Mouse (Mus musculus): ENCODE measurements around the gene Clk2. TPM values are rescaled to one million over a fixed set of nuclear protein-coding genes. Genes with fewer than 3 reads are reported as not detected.
"Not testable (repeated sequence)": the region's sequence is repeated elsewhere in the genome, so short reads cannot be mapped to it uniquely, and the experiment has no call there.

Clk2 gene
- polyA plus RNA-seq, 1 experiment: 67.9 TPM

GRCm38 (mm10) chr3:89190436-89190835 lies 25.8 kb downstream of the Clk2 start:
- no peak for DNase-seq (ENCODE audit: low read depth)

GRCm38 (mm10) chr3:89193351-89193750 lies 28.8 kb downstream of the Clk2 start:
- DNase-seq (ENCODE audit: low read depth): no peak

- no peak for DNase-seq (ENCODE audit: low read depth)
Observed at GRCm38 (mm10) chr3:89193853-89194252, 29.3 kb downstream of the Clk2 start.

- peak; percentile 75 for DNase-seq (ENCODE audit: low read depth)
Observed at GRCm38 (mm10) chr3:89195979-89196877, 31.6 kb downstream of the Clk2 start.

DNA sequence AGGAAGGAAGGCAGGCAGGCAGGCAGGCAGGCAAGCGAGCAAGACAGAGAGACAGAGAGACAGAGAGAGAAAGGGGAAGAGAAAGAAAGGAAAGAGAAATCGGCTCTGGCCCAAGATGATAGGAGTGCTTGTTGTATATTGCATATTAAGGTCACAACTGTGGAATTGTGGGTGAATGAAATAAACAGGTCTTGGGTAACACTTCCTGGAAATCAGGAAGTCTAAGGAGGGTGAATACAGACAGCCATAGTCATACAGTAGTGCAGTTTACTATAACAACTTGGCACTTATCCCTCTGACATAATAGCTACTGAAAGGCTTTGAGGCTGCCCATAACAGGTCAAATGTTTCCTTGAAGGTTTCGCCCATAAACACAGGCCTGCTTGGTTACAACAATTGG lies 35.2 kb downstream of the Clk2 start:
- no peak for DNase-seq (ENCODE audit: low read depth)

- peak; percentile 75 for DNase-seq (ENCODE audit: low read depth)
Observed at GRCm38 (mm10) chr3:89202253-89203141, 37.9 kb downstream of the Clk2 start, which contains the start of gene Gba. Gba (plus strand) TSS chr3:89202928.

DNA sequence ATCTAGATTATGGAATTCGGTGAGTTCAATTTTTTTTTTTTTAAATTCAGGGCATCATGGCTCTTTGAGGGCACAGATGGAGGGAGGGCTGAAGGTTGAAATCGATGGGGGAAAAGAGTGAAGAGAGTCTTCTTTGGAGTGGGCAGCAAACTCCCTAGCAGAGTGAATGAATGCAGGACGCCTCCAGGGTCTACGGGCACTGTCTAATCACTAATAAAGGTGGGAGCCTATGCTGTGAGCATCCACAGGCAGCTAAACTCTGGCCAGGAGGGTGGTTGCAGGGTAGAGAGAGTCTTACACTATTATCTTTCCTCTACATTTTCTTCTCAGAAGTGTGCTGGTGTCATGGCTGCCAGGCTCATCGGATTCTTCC lies 38.5 kb downstream of the Clk2 start:
- no peak for DNase-seq (ENCODE audit: low read depth)

DNA sequence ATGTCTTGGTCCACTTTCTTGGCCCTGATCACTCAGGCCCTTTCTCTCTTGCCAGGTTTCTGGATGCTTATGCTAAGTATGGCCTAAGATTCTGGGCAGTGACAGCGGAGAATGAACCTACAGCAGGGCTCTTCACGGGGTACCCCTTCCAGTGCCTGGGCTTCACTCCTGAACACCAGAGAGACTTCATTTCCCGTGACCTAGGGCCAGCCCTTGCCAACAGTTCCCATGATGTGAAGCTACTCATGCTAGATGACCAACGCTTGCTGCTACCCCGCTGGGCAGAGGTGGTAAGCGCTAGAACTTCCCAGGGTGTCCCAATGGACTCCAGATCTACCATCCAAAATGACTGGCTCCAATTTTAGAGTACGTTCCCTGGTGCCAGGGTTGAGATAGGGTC lies 41.5 kb downstream of the Clk2 start:
- no peak for DNase-seq (ENCODE audit: low read depth)

- DNase-seq (ENCODE audit: low read depth): peak; percentile 91
Observed at GRCm38 (mm10) chr3:89206695-89207094, 42.1 kb downstream of the Clk2 start.

DNA sequence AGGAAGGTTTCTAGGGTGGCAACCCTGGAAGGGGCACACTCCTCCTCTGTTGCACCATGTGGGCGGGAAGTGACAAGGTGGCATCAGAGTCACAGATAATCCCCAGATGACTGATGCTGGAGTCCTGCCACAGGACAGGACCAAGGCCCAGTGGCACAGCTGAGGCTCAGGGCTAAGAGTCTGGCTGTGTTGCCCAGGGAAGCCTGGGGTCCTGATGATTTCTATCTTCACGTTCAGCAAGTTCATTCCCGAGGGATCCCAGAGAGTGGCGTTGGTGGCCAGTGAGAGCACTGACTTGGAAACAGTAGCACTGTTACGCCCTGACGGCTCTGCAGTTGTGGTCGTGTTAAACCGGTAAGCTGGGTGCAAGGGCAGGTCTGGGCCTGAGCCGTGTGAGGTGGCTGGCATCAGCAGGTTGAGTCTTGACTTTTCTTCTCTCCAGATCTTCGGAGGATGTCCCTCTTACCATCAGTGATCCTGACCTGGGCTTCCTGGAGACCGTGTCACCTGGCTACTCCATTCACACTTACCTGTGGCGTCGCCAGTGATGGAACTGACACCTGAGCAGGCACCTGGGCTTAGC lies 43.6 kb downstream of the Clk2 start:
- DNase-seq (ENCODE audit: low read depth): peak; percentile 84

DNA sequence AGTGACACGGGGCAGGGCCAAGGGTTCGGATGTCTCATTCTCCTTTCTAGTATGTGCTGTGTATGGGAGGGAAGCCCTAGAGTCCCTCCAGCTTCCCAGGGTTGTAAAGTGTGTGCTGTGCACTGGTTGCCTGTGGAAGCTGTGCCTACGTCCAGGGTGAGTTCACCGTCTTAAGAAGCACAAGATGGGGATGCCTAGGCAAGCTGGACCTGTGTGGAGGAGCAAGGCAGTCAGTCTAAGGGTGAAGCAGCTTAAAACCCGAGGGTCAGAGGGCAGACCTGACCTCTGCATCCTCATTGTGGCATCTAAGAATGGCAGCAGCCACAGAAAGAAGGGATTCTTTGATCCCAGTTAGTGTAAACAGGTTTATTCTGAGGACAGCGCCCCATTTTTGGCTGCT lies 44.1 kb downstream of the Clk2 start:
- DNase-seq (ENCODE audit: low read depth): no peak

DNA sequence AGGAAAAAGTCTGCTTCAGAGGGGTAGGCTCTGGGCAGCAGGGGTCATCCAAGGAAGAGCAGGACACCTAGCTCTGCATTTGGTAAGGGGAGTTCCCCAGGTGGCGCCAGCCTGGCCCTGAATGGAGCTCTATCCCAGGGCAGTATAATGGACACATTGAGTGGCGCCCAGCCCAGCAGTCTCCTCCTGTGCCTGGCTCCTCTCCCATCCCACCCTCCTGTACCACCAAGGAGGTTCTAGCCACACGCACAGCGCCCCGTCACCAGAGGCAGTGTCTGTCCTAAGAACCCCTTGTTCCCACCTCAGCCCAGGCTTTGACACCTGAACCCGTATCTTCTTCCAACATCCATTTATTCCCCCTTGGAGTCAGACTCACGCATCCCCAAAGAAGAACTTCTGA lies 45.1 kb downstream of the Clk2 start:
- DNase-seq (ENCODE audit: low read depth): no peak

GRCm38 (mm10) chr3:89210162-89210561 lies 45.6 kb downstream of the Clk2 start:
- DNase-seq (ENCODE audit: low read depth): no peak

GRCm38 (mm10) chr3:89210731-89211130 lies 46.1 kb downstream of the Clk2 start:
- no peak for DNase-seq (ENCODE audit: low read depth)

DNA sequence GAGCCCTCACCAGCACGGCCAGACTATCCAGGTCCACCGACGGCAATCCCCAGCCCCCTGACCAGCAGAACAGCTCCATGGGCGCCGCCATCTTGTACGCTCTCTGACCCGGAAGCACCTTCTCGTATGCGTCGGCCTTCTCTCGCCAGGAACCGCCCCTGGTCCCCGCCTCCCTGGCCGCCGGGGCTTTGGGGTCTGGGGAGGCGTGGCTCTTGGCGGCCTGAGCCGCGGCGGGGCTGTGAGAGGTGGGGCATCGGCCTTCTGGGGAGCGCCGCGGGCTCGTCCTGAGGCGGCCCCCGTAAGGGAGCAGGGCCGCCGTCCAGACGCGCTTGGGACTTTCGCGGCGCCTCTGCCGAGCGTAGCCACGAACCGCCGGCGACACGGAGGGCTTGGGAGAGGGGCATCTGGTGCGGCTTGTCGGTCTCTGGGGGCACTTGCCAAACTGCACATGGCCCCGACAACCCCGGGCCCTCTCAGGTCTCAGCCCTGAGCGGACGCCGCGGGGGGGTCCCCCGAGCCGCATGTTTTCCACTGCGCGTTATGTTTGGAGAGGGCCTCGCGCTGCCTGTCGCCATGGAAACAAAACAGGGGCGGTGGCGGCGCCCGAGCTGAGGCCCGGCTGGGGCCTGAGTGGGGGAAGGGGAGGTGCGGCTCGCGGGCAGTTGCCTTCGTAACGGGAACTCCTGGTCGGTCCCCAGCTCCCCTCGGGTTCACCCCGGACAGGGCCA lies 49.4 kb downstream of the Clk2 start:
- no peak for DNase-seq (ENCODE audit: low read depth)

- no peak for DNase-seq (ENCODE audit: low read depth)
Observed at GRCm38 (mm10) chr3:89214681-89215411, 50.3 kb downstream of the Clk2 start, which contains the start of gene Thbs3. Thbs3 (plus strand) TSS chr3:89215180.

DNA sequence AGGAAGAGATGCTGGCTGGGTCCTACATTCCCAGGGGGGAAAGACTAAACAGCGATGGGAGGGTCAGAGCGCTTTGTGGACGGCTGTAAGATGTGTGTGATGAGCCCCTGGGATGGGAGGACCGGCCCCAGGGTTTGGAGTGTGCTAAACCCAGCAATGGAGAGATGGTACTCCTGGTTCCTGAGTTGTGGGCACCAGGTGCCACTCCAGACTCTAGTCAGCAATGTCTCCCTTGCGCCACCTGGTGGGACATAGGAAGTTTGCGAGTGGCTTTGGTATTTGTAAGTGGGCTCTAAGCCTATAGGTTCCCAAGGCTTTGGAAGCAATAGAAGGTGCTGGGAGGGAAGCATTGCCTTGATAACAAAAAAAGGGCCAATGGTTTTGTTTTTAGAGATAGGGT lies 51.3 kb downstream of the Clk2 start:
- no peak for DNase-seq (ENCODE audit: low read depth)

DNA sequence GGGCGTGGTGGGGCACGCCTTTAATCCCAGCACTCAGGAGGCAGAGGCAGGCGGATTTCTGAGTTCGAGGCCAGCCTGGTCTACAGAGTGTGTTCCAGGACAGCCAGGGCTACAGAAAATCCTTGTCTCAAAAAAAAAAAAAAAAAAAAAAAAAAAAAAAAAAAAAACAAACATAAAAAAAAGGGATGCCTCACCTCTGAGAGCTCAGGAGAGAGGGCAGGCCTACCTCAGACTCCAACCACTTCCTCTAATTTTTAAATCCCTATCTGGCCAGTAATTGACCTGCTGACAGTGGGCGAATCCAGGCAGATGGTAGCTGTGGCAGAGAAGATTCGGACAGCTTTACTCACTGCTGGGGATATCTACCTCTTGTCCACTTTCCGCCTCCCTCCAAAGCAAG lies 51.8 kb downstream of the Clk2 start:
- not testable (repeated sequence) for DNase-seq (ENCODE audit: low read depth)

DNA sequence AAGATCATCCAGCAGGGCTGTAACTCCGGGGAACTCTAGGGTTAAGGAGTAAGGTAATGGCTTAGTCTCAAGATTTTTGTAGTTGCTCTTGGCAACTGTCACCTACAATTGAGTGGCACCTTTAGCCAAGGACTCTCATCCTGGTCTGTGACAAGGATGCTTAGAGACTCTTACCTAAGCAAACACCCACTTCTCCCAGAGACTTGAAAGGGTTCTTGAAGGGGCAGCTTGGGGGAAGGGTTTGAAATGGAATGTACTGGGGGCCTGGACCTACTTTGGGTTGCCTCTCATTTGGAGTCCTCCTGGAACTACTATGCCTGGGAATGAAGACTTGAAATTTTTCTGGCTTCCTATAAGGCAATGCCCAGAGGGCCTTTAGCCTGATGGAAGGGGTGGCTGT lies 53.7 kb downstream of the Clk2 start:
- no peak for DNase-seq (ENCODE audit: low read depth)

DNA sequence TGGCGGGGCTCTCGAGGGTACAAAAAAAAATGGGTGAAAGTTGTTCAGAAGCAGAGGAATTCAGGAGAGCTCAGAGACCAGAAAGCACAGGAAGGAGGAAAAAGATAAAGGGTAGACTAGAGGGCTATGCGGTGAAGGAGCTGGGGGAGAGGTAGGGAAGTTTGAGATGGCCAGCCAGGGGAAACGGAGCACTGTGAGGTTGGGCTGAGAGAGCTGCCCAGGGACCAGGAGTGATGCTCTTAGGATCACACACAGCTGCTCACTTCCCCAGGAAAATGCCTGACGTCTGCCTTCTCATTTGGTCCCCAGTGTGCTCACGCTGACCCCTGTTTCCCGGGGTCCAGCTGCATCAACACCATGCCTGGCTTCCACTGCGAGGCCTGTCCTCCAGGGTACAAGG lies 55.0 kb downstream of the Clk2 start:
- DNase-seq (ENCODE audit: low read depth): no peak

DNA sequence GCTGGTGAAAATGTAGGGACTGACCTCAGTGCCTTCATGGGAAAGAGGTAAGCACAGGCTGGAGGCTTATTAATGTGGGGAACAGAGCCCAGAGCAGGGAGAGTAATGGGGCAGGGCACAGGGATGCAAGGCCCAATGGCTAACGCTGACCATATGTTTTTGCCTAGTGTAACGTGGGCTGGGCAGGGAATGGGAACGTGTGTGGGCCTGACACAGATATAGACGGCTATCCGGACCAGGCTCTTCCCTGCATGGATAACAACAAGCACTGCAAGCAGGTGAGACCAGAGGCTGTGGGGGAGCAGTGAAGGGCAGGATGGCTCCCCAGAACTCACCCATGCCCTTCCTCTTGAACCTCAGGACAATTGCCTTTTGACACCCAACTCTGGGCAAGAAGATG lies 56.6 kb downstream of the Clk2 start:
- no peak for DNase-seq (ENCODE audit: low read depth)
